Mouse (Mus musculus) cerebellum, adult 11 months (tissue): ENCODE data around the gene Fstl3.

Source experiments
- DNase-seq: peaks from one replicate; pipeline ENCODE4 v3.0.0; 2022

Gene Fstl3

DNA sequence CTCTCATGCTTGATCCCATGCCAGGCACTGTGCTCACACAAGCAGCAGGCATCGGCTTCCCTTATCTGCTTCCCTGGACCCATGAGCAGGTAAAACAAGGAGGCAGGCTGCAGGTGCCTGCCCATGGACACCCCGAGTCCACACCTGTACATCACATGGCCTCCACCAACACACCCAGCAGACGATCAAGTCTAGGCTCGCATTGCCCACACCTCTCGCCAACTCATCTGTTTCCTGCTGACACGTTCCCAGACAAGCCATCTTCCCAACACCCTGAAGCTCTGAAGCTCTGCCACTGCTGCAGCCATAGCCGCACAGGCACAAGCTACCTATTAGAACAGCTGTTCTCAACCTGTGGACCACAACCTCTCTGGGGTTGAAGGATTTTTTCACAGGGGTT lies 12.8 kb upstream of the Fstl3 start:
- DNase-seq, result no peak

DNA sequence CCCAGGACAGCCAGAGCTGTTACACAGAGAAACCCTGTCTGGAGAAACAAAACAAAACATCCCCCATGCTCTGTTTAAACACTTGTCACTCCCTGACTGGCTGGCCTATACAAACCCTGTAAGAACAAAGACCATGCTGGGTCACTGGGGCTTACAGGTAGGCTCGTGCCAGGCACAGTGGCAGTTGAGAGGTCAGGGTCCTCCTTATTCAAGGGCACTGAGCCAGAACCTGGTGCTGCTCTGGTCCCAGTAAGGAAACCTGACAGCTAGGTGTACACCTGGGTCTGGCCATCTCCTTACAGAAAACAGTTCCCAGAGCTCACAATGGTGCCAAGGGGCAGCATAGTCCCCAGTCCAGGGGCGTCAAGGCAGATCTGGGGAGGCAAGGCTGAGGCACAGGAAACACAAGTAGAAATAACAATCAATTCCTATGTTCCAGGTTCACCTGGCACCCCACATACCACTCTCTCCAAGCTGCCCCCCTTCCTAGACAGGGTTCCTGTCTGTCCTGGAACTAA lies 11.8 kb upstream of the Fstl3 start:
- DNase-seq, result no peak

DNA sequence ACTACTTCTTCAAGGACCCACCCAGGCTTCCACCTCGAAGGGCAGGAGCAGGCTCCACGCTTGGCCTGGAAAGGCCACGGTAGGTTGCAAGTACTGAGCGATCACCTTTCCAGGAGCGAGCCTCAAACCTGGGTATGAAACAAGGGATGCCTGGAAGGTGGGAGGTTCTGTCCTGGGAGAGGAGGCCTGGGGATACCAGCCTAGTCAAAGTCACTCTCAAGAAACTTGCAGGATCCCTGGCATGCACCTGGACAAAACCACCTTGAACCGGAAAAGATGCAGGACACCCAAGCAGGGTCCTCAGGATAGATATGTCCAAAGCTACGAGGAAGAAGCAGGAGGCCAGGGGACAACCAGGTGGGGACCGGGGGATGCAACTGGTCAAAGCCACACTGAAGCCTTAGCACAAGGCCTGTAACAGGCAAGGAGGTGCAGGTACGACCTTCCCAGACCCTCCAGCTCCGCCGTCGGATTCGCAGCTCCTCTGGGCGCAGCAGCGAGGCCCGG lies 11.0 kb upstream of the Fstl3 start:
- no peak for DNase-seq

DNA sequence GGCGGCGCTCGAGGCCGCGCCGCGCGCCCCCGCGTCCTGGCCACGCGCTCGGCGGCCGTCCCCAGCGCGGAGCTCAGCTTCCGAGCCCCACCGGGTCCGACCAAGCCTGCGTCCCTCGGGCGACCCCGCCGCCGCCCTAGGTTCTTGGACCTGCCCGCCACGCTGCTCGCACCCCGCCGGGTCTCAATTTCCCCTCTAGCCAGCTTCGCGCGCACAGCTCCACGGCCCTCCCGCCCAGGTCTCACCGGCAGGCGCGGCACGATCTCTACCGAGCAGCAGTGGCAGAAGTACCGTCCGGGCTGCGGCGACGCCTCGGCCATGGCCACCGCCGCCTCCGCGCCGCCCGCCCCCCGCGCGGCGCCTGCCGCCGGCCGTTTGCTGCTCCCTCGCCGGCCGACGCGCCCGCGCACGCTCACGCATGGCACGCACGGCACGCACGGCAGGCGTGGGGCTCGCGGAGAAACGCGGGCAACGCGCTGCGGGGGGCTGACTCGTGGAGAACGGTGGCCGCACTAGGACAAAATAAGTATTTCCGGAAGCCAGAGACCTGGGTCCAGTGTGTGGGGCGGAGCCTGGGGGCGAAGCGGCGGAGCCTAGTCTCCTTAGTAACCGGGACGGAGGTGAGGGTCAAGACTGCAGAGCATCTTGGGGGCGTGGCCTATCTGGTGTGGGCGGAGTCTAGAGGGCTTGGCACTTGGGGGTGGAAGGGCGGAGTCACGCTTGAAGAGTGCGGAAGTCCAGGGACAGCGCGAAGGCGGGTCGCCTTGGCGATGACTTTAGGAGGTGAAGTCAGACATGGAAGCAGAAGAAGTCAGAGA lies 10.4 kb upstream of the Fstl3 start, which contains the start of gene Rnf126:
Gene Rnf126 (minus strand): TSS at position 445 of the 818 bp plus-strand sequence.
- peak; percentile 99 for DNase-seq

DNA sequence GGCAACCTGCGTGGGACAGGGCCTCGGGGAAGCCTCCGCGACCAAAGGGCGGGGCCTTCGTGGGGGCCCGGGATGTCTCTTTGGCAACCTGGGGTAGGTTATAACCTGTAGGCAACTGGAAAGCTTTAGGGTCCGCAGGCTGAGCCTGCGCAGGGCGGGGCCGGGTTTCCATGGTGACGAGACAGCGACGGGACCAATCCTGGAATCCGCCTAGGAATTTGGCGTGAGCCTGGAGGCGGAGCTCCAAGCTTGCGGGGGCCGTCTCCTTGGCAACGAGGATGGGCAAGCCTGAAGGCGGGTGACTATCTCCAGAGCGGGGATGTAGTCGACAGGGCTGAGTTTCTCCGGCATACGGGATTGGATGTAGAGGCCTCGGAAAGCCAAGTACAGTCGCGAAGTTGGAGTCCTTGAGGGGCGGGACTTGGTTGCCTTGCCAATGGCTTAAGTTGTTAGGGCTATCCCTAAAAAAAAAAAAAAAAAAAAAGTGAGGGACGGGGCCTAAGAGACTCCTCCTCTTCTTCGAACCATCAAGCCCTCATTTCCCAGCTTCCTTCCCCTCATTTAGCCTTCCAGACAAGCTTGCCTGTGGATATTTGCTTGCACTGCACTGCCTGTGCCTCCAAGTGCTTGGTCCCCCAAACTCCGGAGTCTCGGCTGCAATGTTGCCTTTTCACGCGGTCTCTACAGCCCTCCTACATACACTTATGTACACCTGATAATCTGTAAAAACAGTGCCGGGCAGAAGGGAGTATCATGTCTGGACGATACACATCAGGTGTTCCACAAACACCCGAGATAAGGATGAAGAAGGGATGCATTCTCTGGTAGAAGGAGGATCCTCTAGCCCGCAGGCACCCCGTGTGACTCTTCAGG lies 9.5 kb upstream of the Fstl3 start:
- DNase-seq, result peak; percentile 92

DNA sequence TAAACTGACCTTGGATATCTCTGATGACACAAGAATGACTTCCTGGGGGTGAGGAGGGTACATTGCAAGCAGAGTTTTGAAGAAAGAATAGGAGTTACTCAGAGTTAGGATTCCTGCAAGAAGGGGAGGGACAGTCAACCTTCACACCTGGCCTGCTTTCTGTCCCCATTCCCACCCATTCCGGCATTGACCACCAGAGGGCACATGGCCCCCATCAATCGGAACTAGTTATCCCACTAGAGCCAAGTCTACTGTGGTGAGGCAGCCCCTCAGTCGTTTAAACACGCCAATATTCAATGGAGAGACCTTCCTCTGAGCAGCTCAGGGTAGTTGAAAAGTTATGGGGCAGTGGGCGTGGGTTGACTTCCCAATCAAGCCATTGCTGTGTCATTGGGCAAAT lies 8.7 kb upstream of the Fstl3 start:
- DNase-seq, result peak; percentile 76

DNA sequence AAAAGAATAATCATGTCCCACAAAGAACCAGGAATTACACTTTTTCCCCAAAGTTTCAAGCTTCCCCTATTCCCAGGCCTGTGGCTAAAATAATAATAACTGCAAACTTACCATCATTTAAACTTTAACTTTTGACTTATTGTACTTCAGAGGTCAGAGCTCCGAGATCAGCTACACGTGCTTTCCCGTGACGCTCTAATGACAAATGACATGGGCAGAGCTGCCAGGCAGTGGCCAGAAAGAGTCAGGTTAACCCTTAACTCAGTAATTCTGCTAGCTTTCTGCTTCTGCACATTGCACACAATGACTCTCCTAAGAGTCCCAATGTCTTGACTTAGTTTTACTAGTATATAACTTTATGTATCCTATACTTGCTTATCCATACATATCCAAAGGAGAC lies 7.7 kb upstream of the Fstl3 start:
- DNase-seq, result no peak

DNA sequence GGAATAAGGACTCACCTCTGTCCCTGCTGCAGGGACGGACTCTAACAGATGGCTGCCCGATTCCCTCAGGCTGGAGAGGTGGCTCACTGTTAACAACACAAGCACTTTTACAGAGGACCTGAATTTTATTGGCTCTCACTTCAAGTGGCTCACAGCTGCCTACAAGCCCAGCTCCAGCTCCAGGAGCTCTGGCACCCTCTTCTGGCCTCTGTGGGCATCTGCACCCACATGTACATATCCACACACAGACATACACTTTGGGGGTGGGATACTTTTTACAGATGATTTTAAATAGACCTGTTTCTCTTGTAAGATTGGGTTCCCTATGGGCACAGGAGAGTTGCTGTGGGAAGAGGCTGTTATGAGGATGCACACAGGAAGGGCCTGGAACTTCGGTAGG lies 4.8 kb upstream of the Fstl3 start:
- no peak for DNase-seq

DNA sequence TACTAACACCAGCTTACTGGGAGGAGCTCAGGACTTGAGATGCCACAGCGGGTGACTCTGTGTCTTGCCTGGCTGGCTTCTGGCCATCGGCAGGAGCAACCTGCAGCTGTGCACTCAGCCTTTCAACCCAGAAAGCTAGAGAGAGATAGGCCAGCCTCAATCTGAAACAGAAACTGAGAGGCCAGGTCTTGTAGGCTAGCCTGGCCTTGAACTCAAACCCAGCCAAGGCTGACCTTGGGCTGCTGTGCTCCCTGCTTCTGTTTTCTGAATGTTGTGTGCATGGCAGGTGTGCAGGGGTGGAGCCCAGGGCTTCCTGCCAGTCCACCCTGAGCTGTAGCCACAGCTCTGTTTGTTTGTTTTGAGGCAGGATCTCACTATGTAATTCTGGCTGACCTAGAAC lies 3.9 kb upstream of the Fstl3 start:
- DNase-seq, result no peak

DNA sequence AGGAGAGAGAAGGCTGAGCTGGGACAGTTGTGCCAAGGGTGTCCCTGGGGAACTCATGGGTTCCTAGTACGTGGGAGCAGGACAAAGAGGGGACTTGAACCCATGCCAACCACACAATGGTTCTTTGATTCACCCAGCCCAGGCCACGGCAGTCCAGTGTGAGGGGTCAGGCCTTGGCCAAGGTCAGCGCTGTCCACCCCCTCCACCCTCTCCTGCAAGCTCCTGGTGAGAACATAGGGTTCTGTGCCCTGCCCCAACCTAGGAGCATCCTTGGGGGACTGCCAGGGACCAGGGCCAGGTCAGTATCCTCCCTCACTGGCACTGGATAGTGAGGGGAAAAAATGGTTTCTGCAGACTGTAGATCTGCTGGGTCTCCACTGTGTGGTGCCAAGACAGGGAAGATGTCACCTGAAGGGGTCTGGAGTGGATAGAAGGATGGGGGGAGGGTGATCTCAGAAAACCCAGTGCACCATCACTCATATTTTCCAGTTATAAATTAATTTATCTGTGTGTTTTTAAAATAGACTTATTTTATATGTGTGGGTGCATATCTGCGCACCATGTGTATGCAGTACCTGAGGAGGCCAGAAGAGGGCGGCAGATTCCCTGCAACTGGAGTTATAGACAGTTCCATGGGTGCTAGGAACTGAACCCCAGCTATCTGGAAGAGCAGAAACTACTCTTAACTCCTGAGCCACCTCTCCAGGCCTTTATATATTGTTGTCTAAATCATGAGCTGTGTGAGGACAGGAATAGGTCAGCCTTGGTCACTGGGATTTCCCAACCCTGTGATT lies 2.4 kb upstream of the Fstl3 start:
- no peak for DNase-seq

DNA sequence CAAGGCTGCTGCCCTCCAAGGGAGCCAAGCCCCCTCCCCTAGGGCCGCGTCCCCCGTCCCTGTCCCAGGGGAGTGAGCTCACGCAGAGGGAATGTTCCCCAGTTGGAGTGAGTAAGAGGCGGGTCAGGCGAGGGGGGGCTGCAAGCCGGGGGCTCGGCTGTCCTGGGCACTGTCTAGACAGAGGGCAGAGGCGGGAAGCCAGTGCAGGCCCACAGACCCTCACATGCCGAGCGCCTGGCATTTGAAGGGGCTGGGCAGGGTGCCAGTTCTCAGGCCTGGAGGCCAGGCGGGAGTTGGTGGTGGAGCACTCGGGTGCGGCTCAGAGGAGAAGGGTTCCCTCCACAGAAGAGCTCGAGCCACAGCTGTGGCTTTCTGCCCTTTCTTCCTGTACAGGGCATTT lies 934 bp downstream of the Fstl3 start:
- DNase-seq, result no peak

DNA sequence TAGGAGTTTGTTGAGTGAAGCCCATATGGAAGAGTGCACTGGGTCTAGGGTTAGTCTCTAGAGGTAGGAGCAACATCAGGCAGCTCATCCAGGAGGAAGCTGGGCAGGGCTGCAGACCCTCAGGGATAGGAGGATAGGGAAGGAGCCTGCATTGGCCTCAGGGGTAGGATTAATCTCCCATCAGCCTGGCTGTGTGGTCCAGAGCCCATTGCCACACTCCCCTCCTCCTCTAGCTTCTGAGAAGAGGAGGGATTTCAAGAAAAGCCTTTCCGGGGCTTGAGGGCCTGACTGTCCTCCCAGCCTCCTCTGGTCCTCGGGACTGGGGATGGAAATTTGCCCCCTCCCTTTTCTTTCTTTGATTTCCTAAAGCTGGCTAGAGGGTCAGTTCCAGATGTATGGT lies 2.1 kb downstream of the Fstl3 start:
- no peak for DNase-seq

DNA sequence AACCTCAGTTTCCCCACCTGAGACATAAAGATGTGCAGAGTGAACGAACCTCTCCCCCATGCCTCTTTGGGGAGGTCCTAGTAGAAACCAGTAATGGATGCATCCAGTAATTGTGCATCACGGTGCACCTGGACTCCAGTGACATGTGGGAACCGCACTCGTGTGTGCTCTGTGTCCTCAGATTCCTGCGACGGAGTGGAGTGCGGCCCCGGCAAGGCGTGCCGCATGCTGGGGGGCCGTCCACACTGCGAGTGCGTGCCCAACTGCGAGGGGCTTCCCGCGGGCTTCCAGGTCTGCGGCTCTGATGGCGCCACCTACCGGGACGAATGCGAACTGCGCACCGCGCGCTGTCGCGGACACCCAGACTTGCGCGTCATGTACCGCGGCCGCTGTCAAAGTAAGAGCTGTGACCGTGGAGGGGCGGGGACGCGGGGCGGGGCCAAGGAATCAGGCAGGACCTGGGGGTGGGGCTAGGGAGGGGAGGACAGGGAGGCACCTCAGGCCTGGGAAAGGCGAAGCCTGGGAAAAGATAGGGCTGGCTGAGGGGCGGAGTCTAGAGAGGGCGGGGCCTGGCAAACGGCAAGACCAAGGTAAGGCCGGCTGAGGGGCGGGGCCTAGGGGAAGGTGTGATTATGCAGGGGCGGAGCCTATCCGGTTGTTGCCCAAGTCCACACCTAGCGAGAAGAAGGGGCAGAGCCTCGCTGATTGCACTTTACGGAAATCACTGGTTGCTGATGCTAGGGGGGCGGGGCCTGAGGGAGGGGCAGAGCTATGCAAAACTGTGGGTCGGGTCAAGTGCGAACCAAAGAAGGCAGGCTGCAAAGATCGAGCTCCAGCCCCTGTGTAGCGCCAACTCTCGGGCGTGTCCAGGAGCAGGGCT lies 3.0 kb downstream of the Fstl3 start:
- peak; percentile 98 for DNase-seq

DNA sequence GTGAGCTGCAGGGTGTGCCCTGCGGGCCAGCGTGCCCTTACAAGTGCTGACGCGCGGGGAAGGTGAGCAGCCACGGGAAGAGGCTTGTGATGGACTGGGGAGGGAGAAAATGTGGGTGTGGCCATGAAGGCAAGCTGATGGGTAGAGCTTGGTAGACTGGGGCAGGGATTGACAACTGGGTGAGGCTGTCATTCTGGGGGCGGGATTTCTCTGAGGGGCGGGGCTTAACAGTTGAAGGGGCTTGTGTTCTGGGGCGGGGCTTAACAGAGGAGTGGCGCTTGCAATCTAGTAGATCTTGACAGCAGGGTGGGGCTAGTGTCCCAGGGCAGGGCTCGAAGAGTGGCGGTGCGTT lies 3.6 kb downstream of the Fstl3 start:
- no peak for DNase-seq

DNA sequence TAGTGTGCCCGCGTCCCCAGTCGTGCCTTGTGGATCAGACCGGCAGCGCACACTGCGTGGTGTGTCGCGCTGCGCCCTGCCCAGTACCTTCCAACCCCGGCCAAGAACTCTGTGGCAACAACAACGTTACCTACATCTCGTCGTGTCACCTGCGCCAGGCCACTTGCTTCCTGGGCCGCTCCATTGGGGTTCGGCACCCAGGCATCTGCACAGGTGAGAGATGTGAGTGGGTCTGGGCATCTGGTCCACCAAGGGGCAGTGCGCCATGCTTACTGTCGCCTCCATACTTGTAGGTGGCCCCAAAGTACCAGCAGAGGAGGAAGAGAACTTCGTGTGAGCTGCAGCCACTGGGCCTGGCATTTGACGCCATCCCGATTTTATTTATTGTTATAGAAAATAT lies 4.1 kb downstream of the Fstl3 start:
- no peak for DNase-seq

DNA sequence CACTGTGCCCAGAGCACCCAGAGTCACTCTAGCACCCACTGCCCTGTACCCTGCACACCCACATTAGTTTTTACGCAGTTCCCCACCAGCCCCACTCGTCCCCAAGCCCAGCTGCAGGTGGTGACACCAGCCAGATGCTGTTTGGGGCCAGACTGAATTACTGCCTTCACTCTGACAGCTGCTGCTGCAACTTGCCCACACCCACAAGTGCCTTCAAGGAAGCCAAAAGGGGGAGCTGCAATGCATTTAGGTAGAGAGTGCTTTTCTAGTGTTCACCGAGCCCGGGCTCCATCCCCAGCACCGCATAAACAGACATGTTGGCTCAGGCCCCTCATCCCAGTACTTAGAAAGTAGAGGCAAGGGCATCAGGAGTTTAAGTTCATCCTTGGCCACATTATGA lies 4.9 kb downstream of the Fstl3 start:
- DNase-seq, result no peak

DNA sequence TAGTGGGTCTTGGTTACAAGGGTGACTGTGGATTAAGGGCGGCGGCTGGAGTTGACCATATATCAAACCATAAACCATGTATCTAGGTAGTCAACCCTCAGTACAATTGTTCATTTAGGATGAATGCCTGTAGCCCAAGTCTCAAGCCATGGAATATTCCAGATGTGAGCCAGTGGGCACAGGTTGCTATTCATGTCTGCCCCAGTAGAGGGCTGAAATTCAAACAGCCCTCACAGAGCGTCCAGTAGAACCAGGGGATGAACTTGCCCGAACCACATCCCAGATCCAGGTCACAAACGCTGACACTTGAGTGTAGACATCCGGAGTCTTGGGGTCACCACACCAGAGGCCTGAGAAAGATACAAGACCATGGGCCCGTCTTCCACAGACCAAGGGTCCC lies 6.0 kb downstream of the Fstl3 start:
- no peak for DNase-seq

DNA sequence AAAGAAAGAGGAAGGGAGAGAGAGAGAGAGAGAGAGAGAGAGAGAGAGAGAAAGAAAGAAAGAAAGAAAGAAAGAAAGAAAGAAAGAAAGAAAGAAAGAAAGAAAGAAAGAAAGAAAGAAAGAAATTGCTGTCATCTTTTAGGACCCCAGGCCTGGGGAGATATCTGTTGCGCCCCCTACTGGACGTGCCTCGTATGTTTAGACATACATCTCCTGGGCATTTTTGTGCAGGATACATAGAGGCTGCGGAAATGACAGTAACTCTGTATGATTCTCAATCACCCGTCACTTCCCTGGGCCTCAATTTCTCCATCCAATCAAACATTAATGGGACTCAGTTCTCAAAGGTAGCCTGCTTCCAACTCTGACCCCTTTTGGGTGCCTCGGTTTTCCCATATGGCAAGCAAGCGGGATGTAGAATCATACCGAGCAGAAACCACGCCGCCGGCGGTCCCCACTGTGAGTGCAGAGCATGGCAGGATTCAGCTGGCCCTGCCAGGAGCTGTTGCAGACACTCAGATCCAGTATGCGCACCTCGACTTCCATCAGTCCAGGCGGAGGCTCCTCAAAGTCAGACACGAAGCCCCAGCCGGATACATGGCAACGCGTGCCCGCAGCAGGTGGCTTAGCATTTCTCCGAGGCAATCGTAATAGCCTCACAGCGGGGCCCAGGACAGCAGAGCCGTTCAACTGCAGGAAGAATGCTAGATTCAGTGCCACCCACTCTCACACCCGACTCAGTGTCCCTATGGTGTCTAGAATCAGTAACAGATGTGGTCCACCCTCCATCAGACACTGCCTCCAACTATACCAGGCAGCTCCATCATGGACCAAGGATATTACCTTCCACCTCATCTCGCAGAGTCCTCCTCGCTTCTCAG lies 7.1 kb downstream of the Fstl3 start:
- DNase-seq, result peak; percentile 12

DNA sequence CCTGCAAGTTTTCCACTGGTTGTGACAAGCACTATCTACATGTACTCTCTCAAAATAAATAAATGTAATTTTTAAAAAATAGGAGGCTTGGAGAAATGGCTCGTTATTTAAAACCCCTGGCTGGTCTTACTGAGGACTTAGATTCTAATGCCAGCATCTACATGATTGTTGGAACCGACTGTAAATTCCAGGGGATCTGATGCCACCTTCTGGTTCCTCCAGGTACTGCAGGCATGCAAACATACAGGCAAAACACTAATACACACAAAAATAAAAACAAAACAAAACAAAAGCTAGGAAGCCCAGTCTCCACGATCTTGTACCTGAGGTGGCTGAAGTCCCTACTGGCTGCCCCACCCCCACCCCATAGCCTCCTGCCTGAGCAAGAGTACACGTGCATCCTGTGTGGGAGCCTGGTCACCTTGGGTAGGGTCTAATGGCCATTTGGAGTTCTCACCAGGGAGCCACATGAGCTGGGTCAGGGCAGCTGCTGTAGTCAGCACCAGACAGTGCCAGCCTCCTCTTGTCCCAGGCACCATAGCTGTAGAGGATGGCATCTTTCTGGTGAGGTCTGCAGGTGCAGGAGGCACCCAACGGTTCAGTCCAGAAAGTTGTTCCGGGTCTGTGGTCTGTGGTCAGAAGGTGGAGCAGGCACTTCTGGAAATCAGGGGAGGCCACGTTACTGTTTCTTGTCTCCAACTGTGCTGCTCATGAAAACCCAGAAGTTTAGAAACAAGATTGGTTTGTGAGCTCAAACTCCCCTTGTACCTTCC lies 11.5 kb downstream of the Fstl3 start:
- DNase-seq, result peak; percentile 75

DNA sequence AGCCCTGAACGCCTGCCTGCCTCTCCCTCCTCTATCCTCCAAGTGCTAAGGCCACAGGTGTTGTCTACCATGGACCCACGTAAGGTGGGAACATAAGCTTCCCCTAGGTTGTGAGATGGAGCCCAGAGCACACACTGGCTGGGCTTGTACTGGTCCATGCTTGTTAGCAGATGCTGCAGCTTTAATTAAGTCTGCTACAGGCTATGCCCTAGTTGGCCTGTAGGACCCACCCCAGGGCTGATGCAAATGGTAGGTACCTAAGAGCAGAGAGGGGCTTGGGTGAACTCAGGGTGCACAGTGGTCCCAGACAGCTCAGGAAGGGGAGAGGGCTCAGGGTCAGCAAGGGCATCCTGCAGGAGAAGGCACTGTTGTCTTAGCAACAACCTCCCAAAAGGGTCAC lies 12.5 kb downstream of the Fstl3 start:
- DNase-seq, result no peak
